15 mouse cellular contexts compared by ENCODE assay signal in the genomic region with DNA sequence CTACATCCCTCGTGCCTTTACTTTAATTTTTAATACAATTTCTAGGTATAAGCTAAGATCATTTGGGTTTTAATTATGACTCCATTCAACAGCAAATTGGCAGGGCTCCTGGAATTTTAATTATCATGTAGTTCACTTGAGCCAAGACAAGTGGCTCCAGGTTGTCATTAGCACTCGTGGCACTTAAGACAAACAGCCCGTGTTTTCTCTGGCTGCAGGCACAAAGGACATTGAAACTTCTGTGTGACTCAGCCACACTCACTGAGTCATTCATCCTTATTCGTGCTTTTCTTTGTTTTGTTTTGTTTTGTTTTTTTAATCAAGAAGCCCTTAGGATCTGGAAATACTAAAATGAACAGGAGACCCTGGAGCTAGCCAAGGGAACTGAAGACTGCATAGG.
DNase-seq lines count a peak whose midpoint lies in the region; TF ChIP-seq lines count a peak whose summit lies in the region.
"Had no signal": no experiment of that assay in that cellular context is flagged by ENCODE, and none has a peak within 500 bp of the region (broad histone marks: within the 10 kb centered on the region; RNA-seq: fewer than 3 reads in every experiment).

No protein-coding gene starts in this region.

- H3K27me3 ChIP-seq in kidney, adult 2 months (replicated peaks; ENCODE audit: control insufficient read depth, insufficient read depth, low read length): no peaks in the 10 kb centered on the region
- H3K27me3 ChIP-seq: heart, embryonic 15.5 days; limb, embryonic 12.5 days had no signal

- intact Hi-C loops in gastrocnemius, adult 2 months (cut with DNase I): no loop called here

- WGBS in kidney, adult 2 months: 26% methylated on average over 4 of the region's 4 CpGs

- H3K27ac ChIP-seq in gastrocnemius, adult 2 months: peak overlapping the region; percentile 38; the same call in 1 of the 2 replicates
- H3K27ac ChIP-seq in kidney, adult 2 months (ENCODE audit: insufficient read depth, low read depth, low read length): no peak overlapping the region
- H3K27ac ChIP-seq in brown adipose tissue, adult 24 weeks (replicated peaks; ENCODE audit: low read depth, low read length): peak overlapping the region; percentile 39
- H3K27ac ChIP-seq: heart, embryonic 15.5 days; hindbrain, embryonic 14.5 days; limb, embryonic 12.5 days; liver, embryonic 14.5 days; midbrain, embryonic 10.5 days had no signal

- DNase-seq in gastrocnemius, adult 2 months: no peak
- DNase-seq in gastrocnemius, adult 8-10 months (ENCODE audit: low spot score in 2 of 2): no peak
- DNase-seq in kidney, adult 2 months: peak; percentile 56
- DNase-seq in kidney, postnatal 14 days: no peak
- DNase-seq in Muller cell, postnatal 12 days (ENCODE audit: inconsistent ontology term): peak; percentile 89
- DNase-seq in cerebellum, postnatal 4 days (ENCODE audit: low spot score in 2 of 2): no peak
- DNase-seq: cerebellum, postnatal 14 days; lung, postnatal 36 days; thymus, adult 2 months had no signal

- no peak overlapping the region for H3K4me3 ChIP-seq in gastrocnemius, adult 2 months
- H3K4me3 ChIP-seq in kidney, adult 2 months (ENCODE audit: insufficient read depth, low read depth, low read length): no peak overlapping the region
- H3K4me3 ChIP-seq in brown adipose tissue, adult 24 weeks (ENCODE audit: insufficient read depth, low read depth, low read length): no peak overlapping the region
- H3K4me3 ChIP-seq: heart, embryonic 15.5 days; limb, embryonic 12.5 days; midbrain, embryonic 10.5 days had no signal

- H3K4me1 ChIP-seq in kidney, adult 2 months (ENCODE audit: control insufficient read depth, insufficient read depth, low read length): 0 out of 2 replicates have a peak, but pooled peaks cover 3% of the 10 kb centered on the region
- peaks cover 24% of the 10 kb centered on the region for H3K4me1 ChIP-seq in brown adipose tissue, adult 24 weeks (ENCODE audit: control insufficient read depth, insufficient read depth, insufficient read length, low read length)
- H3K4me1 ChIP-seq: limb, embryonic 12.5 days had no signal

- no peak for TF ChIP-seq CTCF in gastrocnemius, adult 2 months (IDR thresholded peaks at IDR 0.05)
- no peak for TF ChIP-seq CTCF in kidney, adult 2 months (conservative IDR thresholded peaks at IDR 0.05; ENCODE audit: insufficient read depth, insufficient read length, low read depth, low read length)

- H3K36me3 ChIP-seq in kidney, adult 2 months (ENCODE audit: control insufficient read depth, insufficient read depth, low read length): no peaks in the 10 kb centered on the region
- H3K36me3 ChIP-seq: heart, embryonic 15.5 days; limb, embryonic 12.5 days; midbrain, embryonic 10.5 days had no signal

- TF ChIP-seq POLR2A in kidney, adult 2 months (IDR thresholded peaks at IDR 0.05; ENCODE audit: low read depth, low read length): no peak

Comparison
In these comparisons a context has a peak if more than half of its experiments do, and no peak if none do; other contexts are left out.
1. DNase-seq: peak in kidney, adult 2 months (single experiment) and Muller cell, postnatal 12 days (single experiment); none in gastrocnemius, adult 2 months (single experiment), gastrocnemius, adult 8-10 months (0 of 2), kidney, postnatal 14 days (single experiment) and cerebellum, postnatal 4 days (0 of 2).